Mouse (Mus musculus): ENCODE results near the gene Pitpnm1.

The Pitpnm1 gene

GRCm38 (mm10) chr19:4155223-4156072, 55.6 kb downstream of the Pitpnm1 start:
- 76% methylated on average over 6 of the region's 6 CpGs for WGBS

GRCm38 (mm10) chr19:4156073-4156579, 56.3 kb downstream of the Pitpnm1 start:
- WGBS, result 72% methylated on average over 20 of the region's 20 CpGs

GRCm38 (mm10) chr19:4156771-4157170, 57.0 kb downstream of the Pitpnm1 start:
- 74% methylated on average over 12 of the region's 12 CpGs for whole genome bisulfite sequencing

- 94% methylated on average over 8 of the region's 8 CpGs for WGBS
Measured at GRCm38 (mm10) chr19:4159049-4159448, 59.3 kb downstream of the Pitpnm1 start.

- 7% methylated on average over 42 of the region's 42 CpGs for WGBS
Measured at GRCm38 (mm10) chr19:4162646-4163542, 63.1 kb downstream of the Pitpnm1 start, which contains the start of gene Rps6kb2. Gene Rps6kb2, minus strand, starts transcription at chr19:4163354.

GRCm38 (mm10) chr19:4163543-4163887, 63.7 kb downstream of the Pitpnm1 start:
- 23% methylated on average over 4 of the region's 4 CpGs for WGBS
